Mouse (Mus musculus): ENCODE measurements around the gene Slc11a2. TPM values are rescaled to one million over a fixed set of nuclear protein-coding genes. Genes with fewer than 3 reads are reported as not detected.

Gene Slc11a2
- polyA plus RNA-seq, 1 experiment: not detected

- Histone ChIP-seq H3K4me3 (ENCODE audit: insufficient read depth, low read depth, low read length) (no peak overlapping the region), H3K27ac (ENCODE audit: insufficient read depth, low read depth, low read length) (no peak overlapping the region), H3K4me1 (ENCODE audit: control insufficient read depth, insufficient read depth, low read length) (peaks cover 16% of the 10 kb centered on the region)
- WGBS: 91% methylated on average over 13 of the region's 13 CpGs
- TF ChIP-seq POLR2A (IDR thresholded peaks at IDR 0.05; ENCODE audit: insufficient read depth, low read depth, low read length) (no peak), CTCF (IDR thresholded peaks at IDR 0.05; ENCODE audit: insufficient read depth, low read depth, low read length) (no peak)
Measured at GRCm38 (mm10) chr15:100414942-100415341, 9.9 kb downstream of the Slc11a2 start.

GRCm38 (mm10) chr15:100414011-100414410 is 10.9 kb downstream of the Slc11a2 start:
- TF ChIP-seq CTCF (IDR thresholded peaks at IDR 0.05; ENCODE audit: insufficient read depth, low read depth, low read length) (no peak), POLR2A (IDR thresholded peaks at IDR 0.05; ENCODE audit: insufficient read depth, low read depth, low read length) (no peak)
- H3K4me1 ChIP-seq (ENCODE audit: control insufficient read depth, insufficient read depth, low read length): peaks cover 8% of the 10 kb centered on the region
- H3K27ac ChIP-seq (ENCODE audit: insufficient read depth, low read depth, low read length): no peak overlapping the region
- H3K4me3 ChIP-seq (ENCODE audit: insufficient read depth, low read depth, low read length): no peak overlapping the region
- WGBS: 62% methylated on average over 4 of the region's 4 CpGs

- H3K27ac ChIP-seq (ENCODE audit: insufficient read depth, low read depth, low read length): no peak overlapping the region
- no peak for TF ChIP-seq CTCF (IDR thresholded peaks at IDR 0.05; ENCODE audit: insufficient read depth, low read depth, low read length)
- no peak for TF ChIP-seq POLR2A (IDR thresholded peaks at IDR 0.05; ENCODE audit: insufficient read depth, low read depth, low read length)
- WGBS: 76% methylated on average over 4 of the region's 5 CpGs
- H3K4me1 ChIP-seq (ENCODE audit: control insufficient read depth, insufficient read depth, low read length): peaks cover 8% of the 10 kb centered on the region
- H3K4me3 ChIP-seq (ENCODE audit: insufficient read depth, low read depth, low read length): no peak overlapping the region
Measured at GRCm38 (mm10) chr15:100413306-100413705, 11.6 kb downstream of the Slc11a2 start.

GRCm38 (mm10) chr15:100411731-100412130 is 13.1 kb downstream of the Slc11a2 start:
- peaks cover 8% of the 10 kb centered on the region for H3K4me1 ChIP-seq (ENCODE audit: control insufficient read depth, insufficient read depth, low read length)
- H3K4me3 ChIP-seq (ENCODE audit: insufficient read depth, low read depth, low read length): no peak overlapping the region
- WGBS: 82% methylated on average over 5 of the region's 5 CpGs
- TF ChIP-seq POLR2A (IDR thresholded peaks at IDR 0.05; ENCODE audit: insufficient read depth, low read depth, low read length) (no peak), CTCF (IDR thresholded peaks at IDR 0.05; ENCODE audit: insufficient read depth, low read depth, low read length) (no peak)
- H3K27ac ChIP-seq (ENCODE audit: insufficient read depth, low read depth, low read length): no peak overlapping the region

GRCm38 (mm10) chr15:100410918-100411672 is 13.8 kb downstream of the Slc11a2 start:
- no peak for TF ChIP-seq CTCF (IDR thresholded peaks at IDR 0.05; ENCODE audit: insufficient read depth, low read depth, low read length)
- no peak for TF ChIP-seq POLR2A (IDR thresholded peaks at IDR 0.05; ENCODE audit: insufficient read depth, low read depth, low read length)
- 63% methylated on average over 14 of the region's 14 CpGs for WGBS

GRCm38 (mm10) chr15:100406088-100406487 is 18.8 kb downstream of the Slc11a2 start:
- no peak overlapping the region for H3K4me3 ChIP-seq (ENCODE audit: insufficient read depth, low read depth, low read length)
- no peak for TF ChIP-seq CTCF (IDR thresholded peaks at IDR 0.05; ENCODE audit: insufficient read depth, low read depth, low read length)
- no peak for TF ChIP-seq POLR2A (IDR thresholded peaks at IDR 0.05; ENCODE audit: insufficient read depth, low read depth, low read length)
- H3K27ac ChIP-seq (ENCODE audit: insufficient read depth, low read depth, low read length): no peak overlapping the region
- H3K4me1 ChIP-seq (ENCODE audit: control insufficient read depth, insufficient read depth, low read length): no peaks in the 10 kb centered on the region
- WGBS: 81% methylated on average over 5 of the region's 5 CpGs

More at GRCm38 (mm10) chr15:100410918-100411672, 13.8 kb downstream of the Slc11a2 start:
- Histone ChIP-seq H3K27ac (ENCODE audit: insufficient read depth, low read depth, low read length) (no peak overlapping the region), H3K4me1 (ENCODE audit: control insufficient read depth, insufficient read depth, low read length) (peaks cover 8% of the 10 kb centered on the region), H3K4me3 (ENCODE audit: insufficient read depth, low read depth, low read length) (no peak overlapping the region)

GRCm38 (mm10) chr15:100403318-100404000 is 21.4 kb downstream of the Slc11a2 start:
- H3K4me3 ChIP-seq (ENCODE audit: insufficient read depth, low read depth, low read length): no peak overlapping the region
- no peak overlapping the region for H3K27ac ChIP-seq (ENCODE audit: insufficient read depth, low read depth, low read length)
- H3K4me1 ChIP-seq (ENCODE audit: control insufficient read depth, insufficient read depth, low read length): no peaks in the 10 kb centered on the region
- TF ChIP-seq POLR2A (IDR thresholded peaks at IDR 0.05; ENCODE audit: insufficient read depth, low read depth, low read length) (no peak), CTCF (IDR thresholded peaks at IDR 0.05; ENCODE audit: insufficient read depth, low read depth, low read length) (no peak)
- WGBS: 93% methylated on average over 16 of the region's 16 CpGs

GRCm38 (mm10) chr15:100402798-100403197 is 22.1 kb downstream of the Slc11a2 start:
- TF ChIP-seq POLR2A (IDR thresholded peaks at IDR 0.05; ENCODE audit: insufficient read depth, low read depth, low read length) (no peak), CTCF (IDR thresholded peaks at IDR 0.05; ENCODE audit: insufficient read depth, low read depth, low read length) (no peak)
- Histone ChIP-seq H3K4me1 (ENCODE audit: control insufficient read depth, insufficient read depth, low read length) (no peaks in the 10 kb centered on the region), H3K4me3 (ENCODE audit: insufficient read depth, low read depth, low read length) (no peak overlapping the region), H3K27ac (ENCODE audit: insufficient read depth, low read depth, low read length) (no peak overlapping the region)
- 86% methylated on average over 4 of the region's 4 CpGs for WGBS

- 95% methylated on average over 14 of the region's 14 CpGs for WGBS
- Histone ChIP-seq H3K27ac (ENCODE audit: insufficient read depth, low read depth, low read length) (no peak overlapping the region), H3K4me1 (ENCODE audit: control insufficient read depth, insufficient read depth, low read length) (no peaks in the 10 kb centered on the region), H3K4me3 (ENCODE audit: insufficient read depth, low read depth, low read length) (no peak overlapping the region)
- TF ChIP-seq POLR2A (IDR thresholded peaks at IDR 0.05; ENCODE audit: insufficient read depth, low read depth, low read length) (no peak), CTCF (IDR thresholded peaks at IDR 0.05; ENCODE audit: insufficient read depth, low read depth, low read length) (no peak)
Measured at GRCm38 (mm10) chr15:100402347-100402746, 22.5 kb downstream of the Slc11a2 start.

Data from olfactory bulb, adult 2 months (tissue).